Mouse (Mus musculus) megakaryocyte progenitor cell, adult 5-6 weeks (primary cell): ENCODE data around the gene Mroh8. TPM values are rescaled to one million over a fixed set of nuclear protein-coding genes. Genes with fewer than 3 reads are reported as not detected.
"Not testable (repeated sequence)": the region's sequence is repeated elsewhere in the genome, so short reads cannot be mapped to it uniquely, and the experiment has no call there.

Experiments used
- ATAC-seq: replicated peaks from 2 replicates; pipeline ENCODE4 v1.8.0; 2016; ENCODE audit warnings: mild to moderate bottlenecking, moderate TSS enrichment, inconsistent platforms; ENCODE audit not compliant: poor library complexity
- total RNA-seq, 2 experiments: library from RNA; stranded (forward) in 1 of 2; stranded (reverse) in 1 of 2; fragments of 157-497, 149-512 nt in 1 of 2; fragments of 200-1000 nt in 1 of 2; gene quantifications; 2 replicates each; pipeline versions ENCODE4 v1.2.3 to v1.2.4; 2015 to 2017

The Mroh8 gene
- total RNA-seq, 2 experiments from 2014 or later: 0.07 TPM; not detected in 1

DNA sequence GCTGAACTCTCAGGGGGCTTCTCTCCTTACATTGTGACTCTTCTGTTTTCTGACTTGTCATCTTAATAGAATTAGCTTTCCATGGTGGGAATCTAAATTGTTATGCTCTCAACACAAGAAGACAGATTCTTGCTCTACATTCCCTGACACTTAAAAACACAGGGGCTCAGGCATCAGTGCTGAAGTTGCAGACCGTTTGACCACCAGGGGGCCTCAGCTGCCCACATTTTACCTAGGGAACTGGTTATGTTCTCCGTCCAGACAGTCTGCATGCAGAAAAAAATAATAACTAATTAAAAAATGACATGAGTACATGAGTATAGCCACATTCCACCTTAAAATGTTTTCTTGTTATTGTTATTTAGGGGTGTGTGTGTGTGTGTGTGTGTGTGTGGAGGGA lies 12.7 kb upstream of the Mroh8 start:
- peak; percentile 65 for ATAC-seq

- peak; percentile 77 for ATAC-seq
These were observed 9.6 kb upstream of the Mroh8 start for GRCm38 (mm10) chr2:157288996-157289395.

- peak; percentile 78 for ATAC-seq
These were observed 8.2 kb upstream of the Mroh8 start for GRCm38 (mm10) chr2:157287542-157287941.

- no peak for ATAC-seq
These were observed 4.0 kb upstream of the Mroh8 start for GRCm38 (mm10) chr2:157283321-157283720.

GRCm38 (mm10) chr2:157278717-157279415 lies 483 bp downstream of the Mroh8 start, which contains the start of gene Rpn2:
TSS of gene Rpn2 (plus strand) at chr2:157279017.
- peak; percentile 94 for ATAC-seq

DNA sequence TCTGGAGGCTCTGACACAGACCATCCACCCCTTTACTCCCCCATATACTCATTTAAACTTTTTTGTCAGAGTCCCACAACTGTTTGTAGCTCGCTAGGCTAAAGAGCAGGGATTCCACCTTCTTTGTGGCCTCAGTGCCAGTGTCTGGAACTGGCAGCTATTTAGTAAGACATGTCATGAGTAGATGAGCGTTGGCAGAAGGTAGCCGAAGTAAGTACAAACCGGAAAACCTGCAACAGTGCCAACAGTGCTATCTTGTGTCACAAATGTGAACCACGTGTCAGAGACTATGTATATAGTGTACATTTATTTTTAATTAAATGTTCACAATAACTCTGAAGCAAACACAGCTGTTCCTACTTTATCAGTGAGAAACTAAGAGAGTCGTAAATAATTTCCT lies 15.5 kb downstream of the Mroh8 start:
- ATAC-seq: no peak

GRCm38 (mm10) chr2:157263101-157263500 lies 16.2 kb downstream of the Mroh8 start:
- no peak for ATAC-seq

GRCm38 (mm10) chr2:157262506-157262905 lies 16.8 kb downstream of the Mroh8 start:
- ATAC-seq: no peak

DNA sequence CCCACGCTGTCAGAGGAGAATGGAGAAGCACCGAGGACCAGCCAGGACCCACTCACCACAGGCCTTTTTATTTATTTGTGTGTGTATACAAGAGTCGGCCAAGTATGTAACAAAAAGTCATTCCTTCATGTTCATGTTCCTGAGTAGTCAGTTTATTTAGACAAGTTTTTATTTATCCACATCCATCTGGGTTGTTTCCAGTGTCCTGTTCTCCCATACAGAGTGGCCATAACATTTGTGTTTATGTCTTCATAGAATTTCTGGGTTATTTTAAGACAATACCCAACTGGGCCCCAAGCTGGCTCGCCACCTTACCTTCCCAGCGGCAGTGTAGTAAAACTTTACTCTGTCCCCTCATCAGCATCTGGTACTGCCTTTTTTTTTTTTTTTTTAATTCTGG lies 17.4 kb downstream of the Mroh8 start:
- ATAC-seq: no peak

- peak; percentile 99 for ATAC-seq
These were observed 19.6 kb downstream of the Mroh8 start for GRCm38 (mm10) chr2:157259720-157260119.

GRCm38 (mm10) chr2:157248111-157248510 lies 31.2 kb downstream of the Mroh8 start:
- ATAC-seq: no peak

- ATAC-seq: no peak
These were observed 33.7 kb downstream of the Mroh8 start for GRCm38 (mm10) chr2:157245603-157246002.

GRCm38 (mm10) chr2:157245001-157245400 lies 34.3 kb downstream of the Mroh8 start:
- no peak for ATAC-seq

GRCm38 (mm10) chr2:157235946-157236345 lies 43.4 kb downstream of the Mroh8 start:
- ATAC-seq: no peak

DNA sequence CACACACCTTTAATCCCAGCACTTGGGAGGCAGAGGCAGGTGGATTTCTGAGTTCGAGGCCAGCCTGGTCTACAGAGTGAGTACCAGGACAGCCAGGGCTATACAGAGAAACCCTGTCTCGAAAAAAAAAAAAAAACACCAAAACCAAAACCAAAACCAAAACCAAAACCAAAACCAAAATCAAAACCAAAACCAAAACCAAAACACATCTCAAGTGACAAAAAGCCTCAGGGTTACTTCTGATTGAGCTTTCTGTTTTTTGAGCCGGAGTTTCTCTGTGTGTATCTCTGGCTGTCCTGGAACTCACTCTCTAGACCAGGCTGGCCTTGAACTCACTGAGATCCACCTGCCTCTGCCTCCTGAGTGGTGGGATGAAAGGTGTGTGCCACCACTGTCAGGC lies 57.4 kb downstream of the Mroh8 start:
- ATAC-seq: not testable (repeated sequence)

GRCm38 (mm10) chr2:157220108-157220507 lies 59.2 kb downstream of the Mroh8 start:
- ATAC-seq: no peak

DNA sequence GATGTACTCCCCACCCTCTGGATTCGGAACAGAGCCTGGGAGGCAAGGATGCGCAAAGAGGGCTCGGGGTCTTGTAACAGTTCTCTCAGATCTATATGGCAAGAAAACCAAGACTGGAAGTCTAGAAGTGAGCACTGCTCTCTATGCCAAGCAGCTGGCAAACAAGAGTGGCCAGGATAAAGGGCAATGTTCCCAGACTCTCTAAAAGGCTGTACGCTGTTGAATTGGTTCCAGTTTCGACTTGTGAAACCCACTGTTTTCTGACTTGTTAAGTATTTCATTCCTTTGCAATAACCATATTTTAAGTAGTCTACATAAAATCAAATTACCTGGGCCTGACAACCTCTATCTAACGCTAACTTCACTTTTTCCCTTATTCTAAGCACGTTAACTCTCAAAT lies 67.6 kb downstream of the Mroh8 start:
- ATAC-seq: no peak

DNA sequence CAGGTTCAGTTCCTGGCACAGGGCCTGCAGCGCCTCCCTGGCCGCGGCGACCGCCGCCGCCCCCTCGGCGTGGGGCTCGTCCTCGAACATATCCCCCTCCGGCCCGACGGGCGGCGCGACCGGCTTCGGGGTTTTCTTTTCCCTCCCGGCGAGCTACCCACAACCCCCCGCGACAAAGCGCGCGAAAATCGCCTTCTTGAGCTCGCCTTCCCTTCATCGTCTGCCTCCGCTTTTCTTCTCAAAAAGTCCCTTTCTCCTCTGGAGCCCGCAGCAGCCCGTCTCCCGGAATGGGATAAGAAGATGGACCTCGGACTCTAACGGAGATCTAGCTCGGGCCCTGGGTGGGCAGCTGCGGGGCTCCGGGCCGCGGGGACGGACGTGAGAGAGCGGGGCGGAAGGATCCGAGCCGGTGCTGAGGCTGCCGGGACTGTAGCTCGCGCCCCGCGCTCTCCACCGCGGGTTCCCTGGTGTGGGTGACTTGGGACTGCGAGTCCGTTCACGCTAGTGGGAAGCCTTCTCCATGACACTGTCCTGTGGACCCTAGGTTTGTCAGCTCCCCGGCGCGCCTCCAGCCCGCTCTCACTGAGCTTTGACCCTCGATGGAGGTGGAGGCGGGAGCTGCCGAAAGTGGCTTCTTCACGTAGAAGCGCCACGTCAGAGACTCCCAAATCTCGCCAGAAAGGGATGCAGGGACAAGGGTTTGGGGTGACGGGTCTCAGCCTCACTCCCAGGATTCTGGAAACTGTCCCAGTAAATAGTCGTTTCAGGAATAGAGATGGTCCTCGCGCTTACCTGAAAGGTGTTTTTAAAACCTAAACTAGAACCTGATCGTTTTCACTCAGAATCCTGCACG lies 74.8 kb downstream of the Mroh8 start, which contains the start of gene Rbl1:
Gene Rbl1, minus strand, starts transcription at position 169 of the 853 bp plus-strand sequence.
- peak; percentile 73 for ATAC-seq

GRCm38 (mm10) chr2:157203459-157204365 lies 75.6 kb downstream of the Mroh8 start:
- ATAC-seq: peak; percentile 37

GRCm38 (mm10) chr2:157203026-157203425 lies 76.3 kb downstream of the Mroh8 start:
- ATAC-seq: no peak

GRCm38 (mm10) chr2:157202361-157202760 lies 77.0 kb downstream of the Mroh8 start:
- no peak for ATAC-seq
